Mouse (Mus musculus) liver, adult 2 months (tissue): ENCODE measurements around the gene Dmrta2.

Source experiments
- CTCF ChIP-seq: fragments of 200-500 bp; IDR thresholded peaks from 2 replicates; pipeline ENCODE4 v1.5.1; 2011; ENCODE audit warnings: low read depth, low read length, control low read depth
- POLR2A ChIP-seq: fragments of 200-500 bp; IDR thresholded peaks from 2 replicates; pipeline ENCODE4 v1.6.1; 2011; ENCODE audit warnings: low read length, control low read depth; ENCODE audit not compliant: insufficient read depth; ENCODE audit errors: extremely low read depth

GRCm38 (mm10) chr4:110020255-110020654 lies 42.4 kb downstream of the Dmrta2 start:
- TF ChIP-seq CTCF (peak; percentile 96), POLR2A (no peak)
